Mouse (Mus musculus): Measurements from ENCODE around the gene Dlk1.

- TF ChIP-seq POLR2A (IDR thresholded peaks at IDR 0.05; ENCODE audit: low read depth, low read length) = no peak
- no peak for TF ChIP-seq CTCF (IDR thresholded peaks at IDR 0.05; ENCODE audit: borderline replicate concordance, insufficient read depth, low read length)
Measured at GRCm38 (mm10) chr12:109500992-109501391, 48.4 kb downstream of the Dlk1 start.
